Mouse (Mus musculus) embryonic facial prominence, embryonic 14.5 days (tissue): ENCODE measurements around the gene Cpa3. TPM values are rescaled to one million over a fixed set of nuclear protein-coding genes. Genes with fewer than 3 reads are reported as not detected.

Experiments
- ATAC-seq: fragments of 200-750 bp; cut with Nextera tagmentation; 2 replicates; pipeline ENCODE4 v1.8.0; 2017; ENCODE audit warnings: low read depth, moderate number of reproducible peaks, moderate TSS enrichment
- DNase-seq: peaks from one replicate; pipeline ENCODE4 v3.0.0-alpha.2; 2015; ENCODE audit warnings: low spot score
- H3K27ac ChIP-seq: fragments of 300-500 bp; sonication (generic); replicated peaks from 2 replicates; pipeline ENCODE4 v1.5.1; 2014; ENCODE audit warnings: low read depth, mild to moderate bottlenecking, low read length, moderate library complexity
- H3K27me3 ChIP-seq: fragments of 300-500 bp; sonication (generic); replicated peaks from 2 replicates; pipeline ENCODE4 v1.6.1; 2014; ENCODE audit warnings: low read length; ENCODE audit not compliant: control insufficient read depth, insufficient read depth
- H3K36me3 ChIP-seq: fragments of 300-500 bp; sonication (generic); 2 replicates; pipeline ENCODE4 v1.6.1; 2014; ENCODE audit warnings: low read length, mixed read lengths; ENCODE audit not compliant: control insufficient read depth, insufficient read depth
- H3K4me1 ChIP-seq: fragments of 300-500 bp; sonication (generic); 2 replicates; pipeline ENCODE4 v1.6.1; 2014; ENCODE audit warnings: antibody characterized with exemption, low read length; ENCODE audit not compliant: control insufficient read depth, insufficient read depth
- H3K4me2 ChIP-seq: fragments of 300-500 bp; sonication (generic); 2 replicates; pipeline ENCODE4 v1.6.1; 2014; ENCODE audit warnings: low read depth, mild to moderate bottlenecking, low read length, moderate library complexity, mixed read lengths
- H3K4me3 ChIP-seq: fragments of 300-500 bp; sonication (generic); 2 replicates; pipeline ENCODE4 v1.5.1; 2014; ENCODE audit warnings: low read depth, mild to moderate bottlenecking, low read length
- H3K9ac ChIP-seq: fragments of 300-500 bp; sonication (generic); 2 replicates; pipeline ENCODE4 v1.6.1; 2014; ENCODE audit warnings: low read depth, mild to moderate bottlenecking, low read length, moderate library complexity, mixed read lengths
- H3K9me3 ChIP-seq: fragments of 300-500 bp; sonication (generic); 2 replicates; pipeline ENCODE4 v1.6.1; 2016; ENCODE audit warnings: low read length; ENCODE audit not compliant: control insufficient read depth
- WGBS: fragments of 180-500 bp; shearing (Covaris S2); extraction: QIAGEN DNeasy Blood & Tissue Kit; methylation state at CpG from one replicate; pipeline ENCODE4 v1.1.7; 2014; 5-methylcytosine and 5-hydroxymethylcytosine counted together
- polyA plus RNA-seq: library from polyadenylated mRNA; unstranded; fragments of >200 nt; fragmentation: Nextera tagmentation; extraction: Ambion mirVana; gene quantifications from 2 replicates; pipeline ENCODE4 v1.2.1, GENCODE M21; 2014

Gene Cpa3
- polyA plus RNA-seq = 112 and 176 TPM in 2 replicates

DNA sequence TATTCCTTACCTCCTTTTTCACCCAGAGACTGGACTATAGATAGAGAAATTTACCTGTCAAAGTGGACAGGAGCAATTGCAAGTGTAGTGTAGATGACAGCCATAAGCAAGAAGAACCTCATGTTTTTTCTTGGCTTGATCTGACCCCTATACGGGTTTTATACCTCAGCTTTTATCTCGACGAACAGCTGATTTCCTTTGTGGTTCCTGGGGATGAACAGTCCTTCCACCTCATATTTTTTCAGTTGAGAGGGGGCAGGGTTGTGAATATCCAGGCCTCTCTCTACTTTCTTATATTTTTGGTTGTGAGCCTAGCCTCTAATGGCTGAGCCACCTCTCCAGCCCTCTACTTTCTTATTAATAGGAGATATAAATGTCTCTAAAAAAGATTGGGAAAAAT, at the start of gene Cpa3:
Cpa3 (minus strand) TSS at position 132 of the 400 bp plus-strand sequence.
- no peaks in the 10 kb centered on the region for H3K36me3 ChIP-seq

DNA sequence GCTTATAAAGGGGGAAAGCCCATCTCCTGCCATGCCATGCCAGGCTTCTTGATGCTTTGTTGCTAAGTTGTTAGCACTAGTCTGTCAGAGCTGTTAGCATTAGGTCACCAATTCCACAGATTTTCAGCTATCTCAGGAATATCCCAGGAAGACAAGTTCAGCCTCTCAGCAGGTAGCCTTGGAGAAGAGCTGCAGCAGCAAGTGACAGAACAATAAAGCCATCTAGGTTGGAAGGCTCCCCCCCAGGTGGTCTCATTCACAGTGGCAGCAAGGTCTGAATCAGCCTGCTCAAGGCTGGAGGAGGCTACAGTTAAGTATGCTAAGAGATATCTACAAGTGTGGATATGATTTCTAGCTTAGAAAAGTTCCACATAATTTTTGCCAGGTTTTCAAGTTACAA, 49.4 kb upstream of the Cpa3 start:
- no peaks in the 10 kb centered on the region for H3K27me3 ChIP-seq
- no peak overlapping the region for H3K27ac ChIP-seq
- DNase-seq (no peak), ATAC-seq (no peak)
- no peak overlapping the region for H3K4me3 ChIP-seq
- H3K4me1 ChIP-seq = no peaks in the 10 kb centered on the region
- H3K36me3 ChIP-seq = no peaks in the 10 kb centered on the region
- H3K9ac ChIP-seq = no peak overlapping the region
- H3K4me2 ChIP-seq = no peak overlapping the region
- no peaks in the 10 kb centered on the region for H3K9me3 ChIP-seq

More for the DNA sequence above, at the start of gene Cpa3:
- H3K9ac ChIP-seq = no peak within 1 kb of the TSS
- no peak for DNase-seq
- no peak within 1 kb of the TSS for H3K4me2 ChIP-seq
- ATAC-seq = no peak
- WGBS = 84% methylated on average over 3 of the region's 3 CpGs
- H3K4me3 ChIP-seq = no peak within 1 kb of the TSS
- H3K27me3 ChIP-seq = no peaks in the 10 kb centered on the region
- no peaks in the 10 kb centered on the region for H3K4me1 ChIP-seq
- no peaks in the 10 kb centered on the region for H3K9me3 ChIP-seq
- no peak within 1 kb of the TSS for H3K27ac ChIP-seq

DNA sequence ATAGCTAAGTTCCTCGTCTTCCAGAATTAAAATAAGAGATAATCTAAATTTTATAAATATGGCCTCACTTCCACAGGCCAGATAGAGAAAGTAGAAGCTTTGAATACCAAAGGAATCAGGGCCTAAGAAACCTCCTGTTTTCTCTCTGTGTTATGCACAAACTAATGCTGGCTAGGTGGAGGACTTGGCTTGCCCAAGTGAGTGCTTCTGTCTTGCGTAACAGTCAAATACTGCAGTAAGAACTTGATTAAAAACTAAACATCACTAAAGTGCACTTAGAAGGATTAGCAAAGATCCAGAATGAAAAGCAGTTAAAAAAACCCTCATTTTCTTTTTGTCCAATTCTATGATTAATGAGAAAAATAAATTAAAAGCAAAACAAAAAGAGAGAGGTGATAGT, 46.8 kb upstream of the Cpa3 start:
- H3K27ac ChIP-seq = no peak overlapping the region
- H3K9me3 ChIP-seq = no peaks in the 10 kb centered on the region
- H3K9ac ChIP-seq = no peak overlapping the region
- no peaks in the 10 kb centered on the region for H3K27me3 ChIP-seq
- H3K4me2 ChIP-seq = no peak overlapping the region
- WGBS = 84% methylated on average over 2 of the region's 2 CpGs
- no peak overlapping the region for H3K4me3 ChIP-seq
- no peaks in the 10 kb centered on the region for H3K36me3 ChIP-seq
- no peaks in the 10 kb centered on the region for H3K4me1 ChIP-seq
- ATAC-seq (no peak), DNase-seq (no peak)

DNA sequence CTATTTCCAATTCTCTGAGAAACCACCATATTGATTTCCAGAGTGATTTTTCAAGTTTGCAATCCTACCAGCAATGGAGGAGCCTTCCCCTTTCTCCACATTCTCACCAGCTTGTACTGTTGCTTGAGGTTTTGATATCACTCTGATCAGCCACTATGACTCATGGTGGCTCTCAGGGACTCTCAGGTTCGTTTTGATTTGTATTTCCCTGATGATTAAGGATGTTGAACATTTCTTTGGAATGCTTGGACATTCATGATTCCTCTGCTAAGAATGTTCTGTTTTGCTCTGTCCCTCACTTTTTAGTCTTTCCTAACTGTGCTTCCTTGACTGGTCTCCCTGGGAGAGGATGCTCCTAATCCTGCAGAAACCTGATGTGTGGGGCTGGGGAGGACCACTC, 39.8 kb upstream of the Cpa3 start:
- Histone ChIP-seq H3K9ac (no peak overlapping the region), H3K4me1 (no peaks in the 10 kb centered on the region), H3K4me2 (no peak overlapping the region), H3K27ac (no peak overlapping the region), H3K36me3 (no peaks in the 10 kb centered on the region), H3K9me3 (no peaks in the 10 kb centered on the region), H3K27me3 (no peaks in the 10 kb centered on the region), H3K4me3 (no peak overlapping the region)
- ATAC-seq (no peak), DNase-seq (no peak)
- 52% methylated on average over 1 of the region's 1 CpGs for WGBS

DNA sequence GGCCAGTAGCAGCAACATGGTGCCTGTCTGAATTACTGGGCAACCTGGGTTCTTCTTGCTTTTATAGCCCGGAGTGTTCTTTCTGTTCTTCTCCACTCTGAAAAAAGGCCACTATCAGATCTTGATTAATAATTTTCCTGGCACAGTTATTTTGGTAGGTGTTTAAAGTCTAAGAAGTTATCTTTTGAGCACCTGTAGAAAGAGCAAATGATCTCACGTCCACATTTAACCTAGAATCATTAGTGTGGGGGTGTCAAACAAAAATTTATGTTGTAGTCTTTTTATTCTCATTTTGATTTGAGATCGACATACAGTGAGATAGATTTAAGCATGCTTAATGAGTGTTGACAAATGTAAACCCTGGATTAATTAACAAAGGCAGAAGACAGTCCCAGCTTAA, 33.7 kb upstream of the Cpa3 start, which contains the start of gene Cpb1:
Cpb1 (minus strand) TSS at position 101 of the 400 bp plus-strand sequence.
- Histone ChIP-seq H3K9ac (no peak within 1 kb of the TSS), H3K27ac (no peak within 1 kb of the TSS), H3K27me3 (no peaks in the 10 kb centered on the region), H3K4me2 (no peak within 1 kb of the TSS), H3K4me3 (no peak within 1 kb of the TSS), H3K36me3 (no peaks in the 10 kb centered on the region), H3K4me1 (no peaks in the 10 kb centered on the region), H3K9me3 (no peaks in the 10 kb centered on the region)
- 88% methylated on average over 3 of the region's 3 CpGs for WGBS
- ATAC-seq = no peak
- no peak for DNase-seq

DNA sequence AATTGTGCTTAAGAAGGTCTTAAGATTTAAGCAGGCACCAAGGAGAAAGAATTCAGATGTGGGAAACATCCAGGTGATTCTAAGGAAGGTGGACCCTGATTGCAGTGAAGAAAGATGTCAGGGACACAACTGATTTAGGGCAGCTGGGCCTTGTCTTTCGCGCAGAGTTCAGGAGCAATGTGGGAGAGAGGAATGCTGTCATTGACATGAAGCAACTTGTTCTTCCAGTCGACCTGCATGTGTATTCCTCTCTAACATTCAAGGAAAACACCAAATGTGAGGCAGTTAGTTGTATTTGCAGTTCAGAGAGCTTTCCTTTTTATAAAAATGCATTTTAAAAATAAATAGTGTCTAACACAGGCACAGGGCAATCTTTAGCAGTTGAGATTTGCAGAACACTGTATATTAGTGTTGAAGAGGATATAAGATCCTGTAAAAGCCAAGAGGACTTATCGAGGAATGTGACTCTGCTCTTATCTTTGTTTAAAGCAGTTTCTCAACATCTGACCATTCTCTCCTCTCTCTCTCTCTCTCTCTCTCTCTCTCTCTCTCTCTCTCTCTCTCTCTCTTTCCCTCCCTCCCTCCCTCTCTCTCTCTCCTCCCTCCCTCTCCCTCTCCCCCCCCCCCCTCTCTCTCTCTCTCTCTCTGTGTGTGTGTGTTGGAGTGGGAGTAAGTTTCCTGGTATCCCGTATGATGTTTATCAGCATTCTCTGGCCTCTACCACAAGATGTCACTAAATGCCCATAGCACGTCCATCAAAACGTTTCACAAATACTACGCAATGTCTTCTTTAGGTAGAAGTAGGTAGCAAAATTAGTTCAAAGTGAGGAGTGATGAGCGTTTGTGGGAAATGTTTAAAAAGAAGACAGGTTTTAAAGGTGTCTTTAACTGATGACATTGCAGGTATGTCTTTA, 12.8 kb upstream of the Cpa3 start:
- 35% methylated on average over 9 of the region's 9 CpGs for WGBS
- ATAC-seq (no peak), DNase-seq (peak; percentile 45)
- Histone ChIP-seq H3K9me3 (no peaks in the 10 kb centered on the region), H3K27ac (no peak overlapping the region), H3K4me1 (no peaks in the 10 kb centered on the region), H3K4me2 (no peak overlapping the region), H3K27me3 (no peaks in the 10 kb centered on the region), H3K4me3 (no peak overlapping the region), H3K36me3 (no peaks in the 10 kb centered on the region), H3K9ac (no peak overlapping the region)

DNA sequence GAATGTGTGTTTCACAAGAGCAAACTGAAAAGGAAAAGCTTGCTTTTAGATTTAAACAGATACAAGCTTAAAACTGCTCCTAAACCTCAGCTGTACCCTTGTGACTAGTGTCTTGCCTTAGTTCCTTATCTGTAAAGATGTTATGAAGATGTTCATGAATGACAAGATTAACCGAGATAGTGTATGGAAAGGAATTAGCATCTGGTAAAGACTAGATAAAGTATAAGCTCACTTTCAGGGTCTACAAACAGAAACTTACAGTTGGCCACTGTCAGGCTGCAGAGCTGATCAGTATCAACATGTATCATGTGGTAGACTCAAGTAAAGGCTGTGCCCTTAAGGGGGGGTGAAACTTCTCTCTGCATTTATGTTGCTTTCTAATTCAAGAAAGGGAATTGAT, 1.9 kb upstream of the Cpa3 start:
- DNase-seq = no peak
- no peak overlapping the region for H3K27ac ChIP-seq
- no peaks in the 10 kb centered on the region for H3K27me3 ChIP-seq
- no peak overlapping the region for H3K4me2 ChIP-seq
- H3K4me3 ChIP-seq = no peak overlapping the region
- no peaks in the 10 kb centered on the region for H3K9me3 ChIP-seq
- no peaks in the 10 kb centered on the region for H3K4me1 ChIP-seq
- WGBS = 90% methylated on average over 1 of the region's 1 CpGs
- no peak overlapping the region for H3K9ac ChIP-seq
- no peaks in the 10 kb centered on the region for H3K36me3 ChIP-seq
- ATAC-seq = no peak

DNA sequence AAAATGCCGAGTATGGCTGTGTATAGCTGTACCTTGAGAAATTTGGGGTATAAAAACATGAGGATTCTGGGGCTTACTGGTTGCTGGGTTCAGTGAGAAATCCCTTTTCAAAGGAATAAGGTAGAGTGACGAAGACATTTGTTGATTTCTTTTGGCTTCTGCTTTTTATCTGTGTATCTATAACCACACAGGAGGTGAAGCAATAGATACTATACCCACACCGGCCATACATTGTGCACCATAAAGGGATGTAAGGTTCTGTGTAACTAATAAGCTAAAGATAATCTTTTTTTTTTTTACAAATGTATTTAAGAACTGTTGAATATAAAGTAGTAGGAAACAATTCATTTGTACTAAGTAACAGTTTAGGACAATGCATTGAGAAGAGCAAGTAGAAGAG, 2.2 kb downstream of the Cpa3 start:
- Histone ChIP-seq H3K4me1 (no peaks in the 10 kb centered on the region), H3K9ac (no peak overlapping the region), H3K4me2 (no peak overlapping the region), H3K27me3 (no peaks in the 10 kb centered on the region), H3K9me3 (no peaks in the 10 kb centered on the region), H3K27ac (no peak overlapping the region), H3K36me3 (no peaks in the 10 kb centered on the region), H3K4me3 (no peak overlapping the region)
- ATAC-seq (no peak), DNase-seq (no peak)
- WGBS = 77% methylated on average over 3 of the region's 3 CpGs

DNA sequence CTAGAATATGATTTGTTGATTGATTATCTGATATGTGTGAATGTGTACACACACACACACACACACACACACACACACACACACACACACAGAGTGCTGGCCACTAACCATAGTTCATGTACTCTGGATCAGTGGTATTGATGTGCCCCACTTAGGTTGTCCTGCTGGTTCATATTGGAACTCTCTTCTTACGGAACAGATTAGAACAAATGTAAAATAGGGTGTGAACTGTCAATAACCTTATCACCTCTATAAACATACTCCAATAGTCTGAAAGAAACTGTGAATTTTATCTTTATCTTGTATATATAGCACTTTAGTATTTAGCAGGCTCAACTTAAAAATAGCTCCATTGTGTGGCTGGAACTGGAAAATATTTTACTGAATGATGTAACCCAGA, 5.0 kb downstream of the Cpa3 start:
- Histone ChIP-seq H3K4me2 (no peak overlapping the region), H3K4me3 (no peak overlapping the region), H3K9ac (no peak overlapping the region), H3K9me3 (no peaks in the 10 kb centered on the region), H3K36me3 (no peaks in the 10 kb centered on the region), H3K27ac (no peak overlapping the region), H3K27me3 (no peaks in the 10 kb centered on the region), H3K4me1 (no peaks in the 10 kb centered on the region)
- DNase-seq (no peak), ATAC-seq (no peak)
- WGBS = 88% methylated on average over 1 of the region's 1 CpGs
